Mouse (Mus musculus): ENCODE results near the gene Hist2h2aa1.
A peak's percentile ranks its signal among the peaks of the same experiment; 100 is the strongest.
"Not testable (repeated sequence)": the region's sequence is repeated elsewhere in the genome, so short reads cannot be mapped to it uniquely, and the experiment has no call there.

- TF ChIP-seq FOSL1 (IDR thresholded peaks at IDR 0.05; ENCODE audit: insufficient read depth, low read length, poor library complexity, severe bottlenecking); MAX (IDR thresholded peaks at IDR 0.05); USF1 (IDR thresholded peaks at IDR 0.05; ENCODE audit: low read depth); MYOD1 (IDR thresholded peaks at IDR 0.05; ENCODE audit: control insufficient read depth, insufficient read length, low read depth); MYOG (IDR thresholded peaks at IDR 0.05; ENCODE audit: control insufficient read depth, extremely low read depth, insufficient read length): not testable (repeated sequence)
- peak; percentile 75 for TF ChIP-seq CTCF (IDR thresholded peaks at IDR 0.05; ENCODE audit: control insufficient read depth, insufficient read depth, insufficient read length)
Measured at GRCm38 (mm10) chr3:96287334-96287733, 42.0 kb downstream of the Hist2h2aa1 start.

Measured in C2C12 (cell line).